8 mouse cellular contexts compared by ENCODE assay signal in the genomic region with DNA sequence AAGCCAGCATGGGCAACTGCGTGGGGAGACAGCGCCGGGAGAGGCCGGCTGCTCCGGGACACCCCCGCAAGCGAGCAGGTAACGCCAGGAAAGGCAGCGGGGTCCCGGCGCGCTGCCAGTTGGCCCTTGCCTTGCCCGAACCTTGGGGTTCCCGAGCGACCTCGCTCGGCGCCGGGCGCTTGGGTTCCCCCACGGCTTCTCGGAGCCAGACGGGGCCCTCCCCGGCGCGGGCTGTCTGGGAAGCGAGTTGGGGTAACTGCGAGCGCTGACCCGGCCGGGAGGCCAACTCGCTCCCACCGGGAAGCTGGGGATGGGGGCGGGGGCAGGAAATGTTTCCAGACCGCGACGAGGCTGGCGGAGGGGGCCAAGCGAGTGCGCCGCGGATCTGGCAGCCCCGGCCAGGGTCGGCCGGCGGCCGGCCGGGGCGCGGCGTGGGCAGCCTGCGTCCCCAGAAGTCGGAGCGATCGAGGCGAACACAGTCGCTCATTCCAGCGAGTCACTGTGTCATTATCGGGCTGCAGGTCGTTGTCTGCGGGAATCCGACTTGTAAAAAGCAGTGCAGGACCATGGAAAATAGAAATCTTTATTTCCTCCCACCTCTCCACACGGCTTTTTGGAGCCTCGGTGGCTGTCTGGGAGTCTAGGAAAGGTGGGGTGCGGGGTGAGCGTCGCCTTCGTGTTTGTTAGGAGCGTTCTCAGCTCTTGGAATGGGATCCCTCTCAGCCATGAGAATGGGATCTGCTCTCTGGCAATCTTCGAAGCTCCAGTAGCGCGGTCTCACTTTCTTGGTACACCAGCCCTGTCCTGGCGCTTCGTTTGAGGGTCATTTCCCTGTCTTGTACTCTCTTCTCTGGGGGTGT. TPM values are rescaled to one million over a fixed set of nuclear protein-coding genes. Genes with fewer than 3 reads are reported as not detected.
DNase-seq lines count a peak whose midpoint lies in the region; ATAC-seq and TF ChIP-seq lines count a peak whose summit lies in the region.

No protein-coding gene starts in this region.

- peak overlapping the region; percentile 73 for H3K4me3 ChIP-seq in hindbrain, postnatal 0 days (ENCODE audit: low read length)
- H3K4me3 ChIP-seq in lung, adult 2 months (replicated peaks; ENCODE audit: extremely low read depth, low read depth, low read length), result peak overlapping the region; percentile 63

- peak overlapping the region; percentile 64 for H3K9ac ChIP-seq in hindbrain, postnatal 0 days (replicated peaks; ENCODE audit: low read length)

- no peaks in the 10 kb centered on the region for H3K9me3 ChIP-seq in hindbrain, postnatal 0 days (ENCODE audit: low read length)

- TF ChIP-seq CTCF in hindbrain, postnatal 0 days (IDR thresholded peaks at IDR 0.05; ENCODE audit: low read depth), result no peak
- no peak for TF ChIP-seq CTCF in lung, adult 2 months (IDR thresholded peaks at IDR 0.05; ENCODE audit: insufficient read depth, low read length)

- ATAC-seq in hindbrain, postnatal 0 days, result no peak
- no peak for ATAC-seq in megakaryocyte-erythroid progenitor cell, adult 5-6 weeks (replicated peaks; ENCODE audit: low FRiP score, low TSS enrichment, poor library complexity, severe bottlenecking)

- WGBS in hindbrain, postnatal 0 days, result 1% methylated on average over 74 of the region's 74 CpGs
- WGBS in lung, adult 2 months, result under 1% methylated on average over 74 of the region's 74 CpGs

- no peaks in the 10 kb centered on the region for H3K27me3 ChIP-seq in hindbrain, postnatal 0 days (ENCODE audit: insufficient read depth, low read length)

- no peak for TF ChIP-seq POLR2A in lung, adult 2 months (IDR thresholded peaks at IDR 0.05; ENCODE audit: borderline replicate concordance, extremely low read depth, low read depth, low read length)

- H3K36me3 ChIP-seq in hindbrain, postnatal 0 days (ENCODE audit: insufficient read depth, low read length), result no peaks in the 10 kb centered on the region

- DNase-seq in CD4-positive helper T cell, adult 2 months (ENCODE audit: low read depth, low spot score), result peak; percentile 58
- peak; percentile 25 for DNase-seq in ES-CJ7 (ENCODE audit: low read depth, low spot score)
- peak; percentile 76 for DNase-seq in cerebellum, adult 8-10 months
- peak; percentile 76 for DNase-seq in gastrocnemius, postnatal 10 days
- DNase-seq in hindbrain, postnatal 0 days (ENCODE audit: low spot score), result peak; percentile 39
- peak; percentile 64 for DNase-seq in lung, adult 2 months
- DNase-seq in ovary, postnatal 36 days (ENCODE audit: low spot score), result peak; percentile 13

- H3K27ac ChIP-seq in hindbrain, postnatal 0 days, result peak overlapping the region; percentile 79

- H3K4me2 ChIP-seq in hindbrain, postnatal 0 days (ENCODE audit: low read depth, low read length), result peak overlapping the region; percentile 93

- H3K4me1 ChIP-seq in hindbrain, postnatal 0 days (ENCODE audit: insufficient read depth, low read length), result peaks cover 3% of the 10 kb centered on the region; the same call in 1 of the 2 replicates
- H3K4me1 ChIP-seq in lung, adult 2 months (ENCODE audit: control insufficient read depth, insufficient read depth, low read length), result peaks cover 3% of the 10 kb centered on the region; the same call in 1 of the 2 replicates

RNA-seq across cellular contexts. Expression of a gene that starts 0.6 kb away (rescaled TPM):
- total RNA-seq in gastrocnemius, postnatal 10 days (2021), result 10 to 100 TPM; 23.3 to 27.6 TPM
- 19.9 and 22.4 TPM in 2 replicates for total RNA-seq in hindbrain, postnatal 0 days (2014; rRNA removed)
- polyA plus RNA-seq in hindbrain, postnatal 0 days (2015; fragmentation: Nextera tagmentation; extraction: Ambion mirVana), result 13.4 and 14.1 TPM in 2 replicates
- 26.0 and 31.7 TPM in 2 replicates for polyA plus RNA-seq in lung, adult 2 months (2012; rRNA removed)
- 2.3 and 4.8 TPM in 2 replicates for total RNA-seq in megakaryocyte-erythroid progenitor cell, adult 5-6 weeks (2014; fragmentation: Nextera tagmentation)
- 1.9 TPM in 1 of 2 replicates, not detected in the other for total RNA-seq in megakaryocyte-erythroid progenitor cell, adult 5-6 weeks (2017)

RNA-seq across cellular contexts. Expression of a gene that starts 1.2 kb away (rescaled TPM):
- total RNA-seq in gastrocnemius, postnatal 10 days (2021), result 10 to 100 TPM in 1 of 2 experiments, 1 to 10 TPM in 1; 9.2 to 12.9 TPM
- 54.8 and 66.1 TPM in 2 replicates for total RNA-seq in hindbrain, postnatal 0 days (2014; rRNA removed)
- 25.9 and 28.8 TPM in 2 replicates for polyA plus RNA-seq in hindbrain, postnatal 0 days (2015; fragmentation: Nextera tagmentation; extraction: Ambion mirVana)
- 53.7 and 57.0 TPM in 2 replicates for polyA plus RNA-seq in lung, adult 2 months (2012; rRNA removed)
- total RNA-seq in megakaryocyte-erythroid progenitor cell, adult 5-6 weeks (2014; fragmentation: Nextera tagmentation), result 25.6 and 39.6 TPM in 2 replicates
- total RNA-seq in megakaryocyte-erythroid progenitor cell, adult 5-6 weeks (2017), result 15.5 and 17.7 TPM in 2 replicates

RNA-seq across cellular contexts. Expression of a gene that starts 48.9 kb away (rescaled TPM):
- 10 to 100 TPM; 22.7 to 31.3 TPM for total RNA-seq in gastrocnemius, postnatal 10 days (2021)
- 65.1 and 73.7 TPM in 2 replicates for total RNA-seq in hindbrain, postnatal 0 days (2014; rRNA removed)
- polyA plus RNA-seq in hindbrain, postnatal 0 days (2015; fragmentation: Nextera tagmentation; extraction: Ambion mirVana), result 81.9 and 89.4 TPM in 2 replicates
- 67.4 and 91.5 TPM in 2 replicates for polyA plus RNA-seq in lung, adult 2 months (2012; rRNA removed)
- 36.8 and 46.8 TPM in 2 replicates for total RNA-seq in megakaryocyte-erythroid progenitor cell, adult 5-6 weeks (2014; fragmentation: Nextera tagmentation)
- total RNA-seq in megakaryocyte-erythroid progenitor cell, adult 5-6 weeks (2017), result 22.1 and 26.2 TPM in 2 replicates

RNA-seq across cellular contexts. Expression of a gene that starts 48.9 kb away (rescaled TPM):
- 10 to 100 TPM; 18.2 to 20.1 TPM for total RNA-seq in gastrocnemius, postnatal 10 days (2021)
- 13.5 and 21.1 TPM in 2 replicates for total RNA-seq in hindbrain, postnatal 0 days (2014; rRNA removed)
- polyA plus RNA-seq in hindbrain, postnatal 0 days (2015; fragmentation: Nextera tagmentation; extraction: Ambion mirVana), result 64.8 and 69.4 TPM in 2 replicates
- polyA plus RNA-seq in lung, adult 2 months (2012; rRNA removed), result 12.2 and 16.0 TPM in 2 replicates
- 66.2 and 86.7 TPM in 2 replicates for total RNA-seq in megakaryocyte-erythroid progenitor cell, adult 5-6 weeks (2014; fragmentation: Nextera tagmentation)
- total RNA-seq in megakaryocyte-erythroid progenitor cell, adult 5-6 weeks (2017), result 72.9 and 81.2 TPM in 2 replicates

RNA-seq across cellular contexts. Expression of a gene that starts 53.6 kb away (rescaled TPM):
- total RNA-seq in gastrocnemius, postnatal 10 days (2021), result 10 to 100 TPM; 65.0 to 72.7 TPM
- total RNA-seq in hindbrain, postnatal 0 days (2014; rRNA removed), result 0.42 TPM in 1 of 2 replicates, not detected in the other
- polyA plus RNA-seq in hindbrain, postnatal 0 days (2015; fragmentation: Nextera tagmentation; extraction: Ambion mirVana), result 0.97 and 1.5 TPM in 2 replicates
- polyA plus RNA-seq in lung, adult 2 months (2012; rRNA removed), result 0.14 and 0.20 TPM in 2 replicates
- not detected in 2 replicates for total RNA-seq in megakaryocyte-erythroid progenitor cell, adult 5-6 weeks (2014; fragmentation: Nextera tagmentation)
- not detected in 2 replicates for total RNA-seq in megakaryocyte-erythroid progenitor cell, adult 5-6 weeks (2017)

Comparison
In these comparisons a context has a peak if more than half of its experiments do, and no peak if none do; other contexts are left out.
1. DNase-seq: peak in every context shown above with its lines; median percentile 76 in cerebellum, adult 8-10 months; 76 in gastrocnemius, postnatal 10 days; 64 in lung, adult 2 months; 58 in CD4-positive helper T cell, adult 2 months; 39 in hindbrain, postnatal 0 days; 25 in ES-CJ7; 13 in ovary, postnatal 36 days.